Mouse (Mus musculus): ENCODE measurements around the gene Map2k3. TPM values are rescaled to one million over a fixed set of nuclear protein-coding genes. Genes with fewer than 3 reads are reported as not detected.

The Map2k3 gene
- total and polyA plus RNA-seq, 3 experiments: 56.7 to 79.3 (median 71.1) TPM

DNA sequence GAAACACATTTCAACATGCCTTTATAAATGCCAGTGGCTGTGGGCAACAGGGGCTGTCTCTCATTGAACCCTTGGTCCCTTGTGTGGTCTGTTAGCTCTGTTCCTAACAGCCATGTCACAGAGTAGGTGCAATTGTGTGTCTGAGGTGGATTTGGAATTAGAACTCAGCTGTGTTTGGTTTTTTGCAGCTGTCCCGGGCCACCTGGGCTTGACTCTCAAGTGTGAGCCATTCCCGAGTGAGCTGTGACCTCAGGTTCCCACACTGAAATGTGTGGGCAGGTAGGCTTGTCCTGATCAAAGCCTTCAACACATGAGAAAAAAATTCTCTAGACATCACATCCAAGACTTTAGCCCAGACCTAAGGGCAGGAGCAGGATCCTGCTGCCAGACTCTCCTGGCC lies 46.8 kb downstream of the Map2k3 start:
- intact Hi-C loops (cut with DNase I): loop anchor here (5.0 kb wide), 1 partner anchor 44 kb away; the partner anchor contains the start of gene Kcnj12
- Histone ChIP-seq H3K36me3 (ENCODE audit: control insufficient read depth, insufficient read depth, low read length) (no peaks in the 10 kb centered on the region), H3K27me3 (ENCODE audit: control insufficient read depth, insufficient read depth, low read length) (no peaks in the 10 kb centered on the region), H3K9ac (ENCODE audit: low read depth, low read length) (no peak overlapping the region), H3K4me3 (no peak overlapping the region), H3K4me1 (ENCODE audit: control insufficient read depth, insufficient read depth, low read length) (peaks cover 4% of the 10 kb centered on the region), H3K27ac (no peak overlapping the region), H3K79me2 (replicated peaks; ENCODE audit: control insufficient read depth, insufficient read depth, low read length) (no peaks in the 10 kb centered on the region)
- DNase-seq: no peak
- 82% methylated on average over 2 of the region's 2 CpGs for whole genome bisulfite sequencing
- TF ChIP-seq CTCF (IDR thresholded peaks at IDR 0.05): no peak
- TF ChIP-seq POLR2A (IDR thresholded peaks at IDR 0.05; ENCODE audit: insufficient read depth, low read depth, low read length): no peak
- TF ChIP-seq EP300 (IDR thresholded peaks at IDR 0.05; ENCODE audit: insufficient read depth, low read depth, low read length): no peak

DNA sequence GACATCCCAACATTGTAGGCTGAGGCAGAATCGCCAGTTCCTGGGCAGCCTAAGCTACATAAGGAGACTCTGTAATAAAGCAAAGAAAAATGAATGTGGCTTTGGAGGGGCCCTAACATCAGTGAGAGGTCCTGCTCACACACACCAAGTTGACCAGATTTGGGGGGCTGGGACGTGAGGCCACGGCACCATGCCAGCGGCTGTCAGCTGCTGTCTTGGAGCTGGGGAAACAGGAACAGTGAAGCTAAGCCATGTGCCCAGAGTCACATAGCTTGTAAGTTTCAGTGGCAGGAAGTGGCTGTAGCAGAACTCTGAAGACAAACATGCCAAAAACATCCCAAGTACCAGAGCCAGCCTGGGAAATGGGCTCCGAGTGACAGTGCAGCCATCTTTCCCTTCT lies 48.0 kb downstream of the Map2k3 start:
- Histone ChIP-seq H3K27me3 (ENCODE audit: control insufficient read depth, insufficient read depth, low read length) (no peaks in the 10 kb centered on the region), H3K79me2 (replicated peaks; ENCODE audit: control insufficient read depth, insufficient read depth, low read length) (no peaks in the 10 kb centered on the region), H3K4me1 (ENCODE audit: control insufficient read depth, insufficient read depth, low read length) (peaks cover 4% of the 10 kb centered on the region), H3K27ac (no peak overlapping the region), H3K36me3 (ENCODE audit: control insufficient read depth, insufficient read depth, low read length) (no peaks in the 10 kb centered on the region), H3K4me3 (no peak overlapping the region), H3K9ac (ENCODE audit: low read depth, low read length) (no peak overlapping the region)
- intact Hi-C loops (cut with DNase I): loop anchor here (5.0 kb wide), 2 partner anchors 43 to 83 kb away; partner anchors contain the start of gene Kcnj12
- WGBS: 62% methylated on average over 5 of the region's 5 CpGs
- TF ChIP-seq EP300 (IDR thresholded peaks at IDR 0.05; ENCODE audit: insufficient read depth, low read depth, low read length) (no peak), POLR2A (IDR thresholded peaks at IDR 0.05; ENCODE audit: insufficient read depth, low read depth, low read length) (no peak), CTCF (IDR thresholded peaks at IDR 0.05) (no peak)
- no peak for DNase-seq

DNA sequence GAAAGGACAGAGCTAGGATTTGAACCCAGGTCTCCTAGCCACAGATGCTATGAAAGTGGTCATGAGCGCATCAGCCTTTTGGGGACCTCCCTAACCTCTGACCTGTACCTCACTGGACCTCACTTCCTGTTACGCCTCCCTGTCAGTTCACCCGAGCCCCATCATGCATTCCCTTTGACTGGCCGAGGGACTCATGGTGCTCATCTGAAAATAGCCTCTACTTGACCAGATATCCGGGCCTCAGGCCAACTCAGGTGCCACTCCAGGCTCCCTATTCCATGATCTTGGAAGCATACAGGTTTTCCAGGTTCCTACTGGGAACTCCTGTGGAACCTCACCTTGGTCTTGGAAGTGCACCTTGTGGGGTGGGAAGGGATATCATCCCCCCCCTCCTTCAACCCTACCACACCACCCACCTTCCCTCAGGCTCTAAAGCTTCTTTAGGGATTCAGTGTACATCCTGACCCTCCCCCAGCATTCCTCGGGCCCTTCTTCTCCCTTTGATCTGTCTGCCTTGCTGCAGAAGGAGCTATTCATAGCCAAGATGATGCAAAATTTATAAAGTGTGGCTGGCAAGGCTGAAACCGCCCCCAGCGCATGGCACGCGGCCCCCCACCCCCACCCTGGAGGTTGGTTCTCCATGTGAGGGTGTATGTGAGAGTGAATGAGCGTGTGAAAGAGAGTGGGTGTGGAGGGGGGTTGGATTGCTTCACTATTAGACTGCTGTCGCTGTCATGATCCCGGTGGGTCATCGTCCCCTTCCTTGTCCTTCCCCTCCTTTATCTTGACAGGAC lies 50.1 kb downstream of the Map2k3 start:
- H3K4me3 ChIP-seq: no peak overlapping the region
- intact Hi-C loops (cut with DNase I): loop anchor here (5.0 kb wide), 1 partner anchor 80 kb away; no protein-coding TSS in a partner anchor
- peak in 1 of 2 experiments; percentile 32 for DNase-seq

DNA sequence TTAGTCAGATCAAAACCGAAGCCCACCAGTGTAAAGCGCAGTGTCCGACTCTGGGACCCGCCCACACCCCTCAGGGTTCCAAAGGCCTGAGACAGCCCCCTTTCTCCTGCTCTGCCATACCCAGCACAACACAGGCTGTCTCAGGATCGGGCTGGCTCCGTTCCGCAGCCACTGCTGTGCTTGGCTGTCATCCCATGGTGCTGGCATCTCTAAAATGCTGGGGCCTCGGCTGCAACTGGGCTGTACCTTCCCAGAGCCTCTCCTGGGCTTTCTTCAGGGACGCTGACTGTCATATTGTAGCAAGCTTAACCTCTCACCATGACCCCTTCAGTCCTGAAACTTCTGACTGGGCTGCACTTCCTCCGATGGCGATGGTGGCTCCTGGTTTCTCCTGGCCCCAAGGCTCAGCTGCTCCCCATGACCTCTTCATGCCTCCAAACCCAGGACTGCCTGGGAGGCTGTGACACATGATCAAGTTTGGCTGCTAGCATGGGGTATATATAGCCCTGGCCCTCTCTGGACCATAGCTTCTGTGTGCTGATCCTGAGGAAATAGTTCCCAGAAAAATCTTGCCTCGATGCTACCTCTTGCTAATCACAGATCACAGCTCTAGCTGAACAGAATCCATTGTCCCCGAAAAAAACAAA lies 53.2 kb downstream of the Map2k3 start:
- no peaks in the 10 kb centered on the region for H3K36me3 ChIP-seq (ENCODE audit: control insufficient read depth, insufficient read depth, low read length)
- DNase-seq: peak; percentile 65 to 76
- TF ChIP-seq POLR2A (IDR thresholded peaks at IDR 0.05; ENCODE audit: insufficient read depth, low read depth, low read length): no peak; the same call in 1 of the 2 replicates
- 0 out of 2 replicates have a peak, but pooled peaks have one; percentile 10 for TF ChIP-seq EP300 (IDR thresholded peaks at IDR 0.05; ENCODE audit: insufficient read depth, low read depth, low read length)
- H3K79me2 ChIP-seq (replicated peaks; ENCODE audit: control insufficient read depth, insufficient read depth, low read length): no peaks in the 10 kb centered on the region
- peak overlapping the region; percentile 22; the same call in 1 of the 2 replicates for H3K9ac ChIP-seq (ENCODE audit: low read depth, low read length)
- 42% methylated on average over 13 of the region's 13 CpGs for WGBS
- H3K27ac ChIP-seq: peak overlapping the region; percentile 84
- peaks cover 1% of the 10 kb centered on the region for H3K4me1 ChIP-seq (ENCODE audit: control insufficient read depth, insufficient read depth, low read length)
- no peaks in the 10 kb centered on the region for H3K27me3 ChIP-seq (ENCODE audit: control insufficient read depth, insufficient read depth, low read length)
- H3K4me3 ChIP-seq: peak overlapping the region; percentile 8
- intact Hi-C loops (cut with DNase I): loop anchor here (5.0 kb wide), 1 partner anchor 77 kb away; no protein-coding TSS in a partner anchor

More for the DNA sequence above, 50.1 kb downstream of the Map2k3 start:
- Histone ChIP-seq H3K79me2 (replicated peaks; ENCODE audit: control insufficient read depth, insufficient read depth, low read length) (no peaks in the 10 kb centered on the region), H3K9ac (ENCODE audit: low read depth, low read length) (no peak overlapping the region), H3K27ac (no peak overlapping the region), H3K4me1 (ENCODE audit: control insufficient read depth, insufficient read depth, low read length) (peaks cover 4% of the 10 kb centered on the region), H3K36me3 (ENCODE audit: control insufficient read depth, insufficient read depth, low read length) (no peaks in the 10 kb centered on the region), H3K27me3 (ENCODE audit: control insufficient read depth, insufficient read depth, low read length) (no peaks in the 10 kb centered on the region)
- TF ChIP-seq EP300 (IDR thresholded peaks at IDR 0.05; ENCODE audit: insufficient read depth, low read depth, low read length): peak; percentile 32; the same call in 1 of the 2 replicates
- no peak for TF ChIP-seq CTCF (IDR thresholded peaks at IDR 0.05)
- TF ChIP-seq POLR2A (IDR thresholded peaks at IDR 0.05; ENCODE audit: insufficient read depth, low read depth, low read length): no peak
- 51% methylated on average over 14 of the region's 14 CpGs for WGBS

DNA sequence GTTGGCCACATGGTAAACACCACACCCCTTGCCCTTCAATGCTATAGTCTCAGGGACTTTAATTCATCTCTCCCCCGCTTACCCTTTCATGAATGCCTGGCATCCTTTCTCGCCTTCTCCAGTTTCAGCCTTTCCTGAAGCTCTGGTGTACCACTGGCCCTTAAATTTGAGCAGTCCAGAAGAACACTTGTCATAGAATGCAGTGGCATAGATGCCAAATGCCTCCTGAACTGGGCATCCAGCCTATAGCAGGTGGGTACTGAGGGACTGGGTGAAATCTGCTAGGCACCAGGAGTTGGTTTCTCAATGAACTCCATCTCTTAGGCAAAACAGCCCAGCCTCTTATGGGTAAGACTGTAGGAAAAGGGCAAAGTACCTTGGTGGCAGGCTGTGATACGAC lies 58.6 kb downstream of the Map2k3 start:
- H3K4me3 ChIP-seq: no peak overlapping the region
- TF ChIP-seq POLR2A (IDR thresholded peaks at IDR 0.05; ENCODE audit: insufficient read depth, low read depth, low read length) (no peak), CTCF (IDR thresholded peaks at IDR 0.05) (no peak), EP300 (IDR thresholded peaks at IDR 0.05; ENCODE audit: insufficient read depth, low read depth, low read length) (no peak)
- intact Hi-C loops (cut with DNase I): no loop called here
- H3K9ac ChIP-seq (ENCODE audit: low read depth, low read length): no peak overlapping the region
- no peak for DNase-seq
- no peak overlapping the region for H3K27ac ChIP-seq
- H3K4me1 ChIP-seq (ENCODE audit: control insufficient read depth, insufficient read depth, low read length): no peaks in the 10 kb centered on the region
- no peaks in the 10 kb centered on the region for H3K79me2 ChIP-seq (replicated peaks; ENCODE audit: control insufficient read depth, insufficient read depth, low read length)
- 85% methylated on average over 3 of the region's 3 CpGs for WGBS
- no peaks in the 10 kb centered on the region for H3K27me3 ChIP-seq (ENCODE audit: control insufficient read depth, insufficient read depth, low read length)
- no peaks in the 10 kb centered on the region for H3K36me3 ChIP-seq (ENCODE audit: control insufficient read depth, insufficient read depth, low read length)

Other genes with a start within 250 kb of the Map2k3 start
- 10 to 100 TPM; 11.1 TPM for gene Llgl1, start 232.3 kb upstream of the Map2k3 start, total RNA-seq (2021)
- gene Llgl1, start 232.3 kb upstream of the Map2k3 start, polyA plus RNA-seq (2012; rRNA removed): 23.5 and 25.9 TPM in 2 replicates
- 100 to 1,000 TPM; 127 to 130 TPM for gene Flii, start 204.8 kb upstream of the Map2k3 start, total RNA-seq (2021)
- gene Flii, start 204.8 kb upstream of the Map2k3 start, polyA plus RNA-seq (2012; rRNA removed): 152 and 168 TPM in 2 replicates
- 10 to 100 TPM; 31.1 to 36.2 TPM for gene Mief2, start 203.6 kb upstream of the Map2k3 start, total RNA-seq (2021)
- 34.8 and 42.2 TPM in 2 replicates for gene Mief2, start 203.6 kb upstream of the Map2k3 start, polyA plus RNA-seq (2012; rRNA removed)
- gene Top3a, start 154.7 kb upstream of the Map2k3 start, total RNA-seq (2021): 1 to 10 TPM; 3.7 to 4.6 TPM
- gene Top3a, start 154.7 kb upstream of the Map2k3 start, polyA plus RNA-seq (2012; rRNA removed): 3.3 and 3.4 TPM in 2 replicates
- gene Smcr8, start 154.5 kb upstream of the Map2k3 start, total RNA-seq (2021): 10 to 100 TPM; 13.9 to 15.3 TPM
- gene Smcr8, start 154.5 kb upstream of the Map2k3 start, polyA plus RNA-seq (2012; rRNA removed): 6.0 and 9.7 TPM in 2 replicates
- gene Shmt1, start 120.3 kb upstream of the Map2k3 start, total RNA-seq (2021): 10 to 100 TPM in 1 of 2 experiments, 1 to 10 TPM in 1; 8.4 to 10.5 TPM
- 7.4 TPM in 2 replicates for gene Shmt1, start 120.3 kb upstream of the Map2k3 start, polyA plus RNA-seq (2012; rRNA removed)
- 10 to 100 TPM; 20.6 to 21.0 TPM for gene Dhrs7b, start 101.4 kb upstream of the Map2k3 start, total RNA-seq (2021)
- 14.4 and 22.1 TPM in 2 replicates for gene Dhrs7b, start 101.4 kb upstream of the Map2k3 start, polyA plus RNA-seq (2012; rRNA removed)
- gene Tmem11, start 52.8 kb upstream of the Map2k3 start, total RNA-seq (2021): 10 to 100 TPM; 28.3 to 31.4 TPM
- gene Tmem11, start 52.8 kb upstream of the Map2k3 start, polyA plus RNA-seq (2012; rRNA removed): 59.6 and 66.7 TPM in 2 replicates
- 10 to 100 TPM; 11.4 to 13.4 TPM for gene Natd1, start 17.3 kb upstream of the Map2k3 start, total RNA-seq (2021)
- 15.6 and 20.0 TPM in 2 replicates for gene Natd1, start 17.3 kb upstream of the Map2k3 start, polyA plus RNA-seq (2012; rRNA removed)
- 10 to 100 TPM; 26.7 to 35.7 TPM for gene Kcnj12, start 90.5 kb downstream of the Map2k3 start, total RNA-seq (2021)
- gene Kcnj12, start 90.5 kb downstream of the Map2k3 start, polyA plus RNA-seq (2012; rRNA removed): 29.5 and 42.6 TPM in 2 replicates
- under 1 TPM; 0.25 to 0.70 TPM for gene Tnfrsf13b, start 194.7 kb downstream of the Map2k3 start, total RNA-seq (2021)
- gene Tnfrsf13b, start 194.7 kb downstream of the Map2k3 start, polyA plus RNA-seq (2012; rRNA removed): 1.5 and 4.4 TPM in 2 replicates
- 10 to 100 TPM; 21.7 to 27.1 TPM for gene Usp22, start 243.0 kb downstream of the Map2k3 start, total RNA-seq (2021)
- gene Usp22, start 243.0 kb downstream of the Map2k3 start, polyA plus RNA-seq (2012; rRNA removed): 22.6 and 26.7 TPM in 2 replicates